17 mouse cellular contexts compared by ENCODE assay signal in genomic region chr16:92708718-92709117, GRCm38 (mm10).
DNase-seq lines count a peak whose midpoint lies in the region; ATAC-seq lines count a peak whose summit lies in the region.
"Had no signal": no experiment of that assay in that cellular context is flagged by ENCODE, and none has a peak within 500 bp of the region (broad histone marks: within the 10 kb centered on the region; RNA-seq: fewer than 3 reads in every experiment).

No protein-coding gene starts in this region.

- no peaks in the 10 kb centered on the region for H3K27me3 ChIP-seq in liver, embryonic 12.5 days (replicated peaks)
- H3K27me3 ChIP-seq in hindbrain, embryonic 10.5 days (ENCODE audit: insufficient read depth, poor library complexity, severe bottlenecking): peaks cover 12% of the 10 kb centered on the region; the same call in 1 of the 2 replicates

- DNase-seq in CD4-positive, CD25-positive, alpha-beta regulatory T cell, adult 2 months (ENCODE audit: low read depth, low spot score): peak; percentile 38
- DNase-seq in thymus, postnatal 25 days: peak; percentile 60
- DNase-seq in thymus, postnatal 10 days (ENCODE audit: low spot score in 2 of 2): no peak
- DNase-seq in thymus, postnatal 4 days: peak; percentile 67
- no peak for DNase-seq in kidney, adult 11 months
- no peak for DNase-seq in hindbrain, embryonic 10.5 days (ENCODE audit: low spot score)
- DNase-seq: cerebellum, adult 9-11 months; heart, adult 18-20 months; heart, postnatal 14 days; lung, postnatal 10 days; right cerebral cortex, postnatal 25 days had no signal

- no peak overlapping the region for H3K4me2 ChIP-seq in liver, embryonic 12.5 days
- H3K4me2 ChIP-seq: embryonic facial prominence, embryonic 13.5 days had no signal

- WGBS in liver, embryonic 12.5 days (ENCODE audit: insufficient replicate concordance): 31% methylated on average over 4 of the region's 4 CpGs
- WGBS in hindbrain, embryonic 10.5 days: 69% methylated on average over 4 of the region's 4 CpGs

- no peak overlapping the region for H3K9ac ChIP-seq in liver, embryonic 12.5 days
- H3K9ac ChIP-seq: embryonic facial prominence, embryonic 13.5 days had no signal

- H3K9me3 ChIP-seq in liver, embryonic 12.5 days (replicated peaks): no peaks in the 10 kb centered on the region
- H3K9me3 ChIP-seq in hindbrain, embryonic 10.5 days: no peaks in the 10 kb centered on the region
- H3K9me3 ChIP-seq: embryonic facial prominence, embryonic 13.5 days; limb, embryonic 10.5 days had no signal

- H3K27ac ChIP-seq in liver, embryonic 12.5 days: no peak overlapping the region
- H3K27ac ChIP-seq in hindbrain, embryonic 10.5 days: no peak overlapping the region
- H3K27ac ChIP-seq: embryonic facial prominence, embryonic 13.5 days; limb, embryonic 10.5 days had no signal

- ATAC-seq in CD4-positive, CD25-positive, alpha-beta regulatory T cell, adult 4 months: no peak
- ATAC-seq in liver, embryonic 12.5 days: peak; percentile 42; the same call in 1 of the 2 replicates
- ATAC-seq: forebrain, embryonic 14.5 days; intestine, embryonic 16.5 days had no signal

- H3K36me3 ChIP-seq in liver, embryonic 12.5 days: no peaks in the 10 kb centered on the region
- no peaks in the 10 kb centered on the region for H3K36me3 ChIP-seq in hindbrain, embryonic 10.5 days
- H3K36me3 ChIP-seq: embryonic facial prominence, embryonic 13.5 days; limb, embryonic 10.5 days had no signal

- H3K4me3 ChIP-seq in liver, embryonic 12.5 days: no peak overlapping the region
- H3K4me3 ChIP-seq in hindbrain, embryonic 10.5 days: no peak overlapping the region
- H3K4me3 ChIP-seq: embryonic facial prominence, embryonic 13.5 days; limb, embryonic 10.5 days had no signal

- peaks cover 81% of the 10 kb centered on the region for H3K4me1 ChIP-seq in liver, embryonic 12.5 days
- H3K4me1 ChIP-seq in hindbrain, embryonic 10.5 days (replicated peaks): peaks cover 8% of the 10 kb centered on the region

Comparison
In these comparisons a context has a peak if more than half of its experiments do, and no peak if none do; other contexts are left out.
1. DNase-seq: peak in CD4-positive, CD25-positive, alpha-beta regulatory T cell, adult 2 months (single experiment), thymus, postnatal 25 days (single experiment) and thymus, postnatal 4 days (single experiment); none in thymus, postnatal 10 days (0 of 2), kidney, adult 11 months (single experiment) and hindbrain, embryonic 10.5 days (single experiment).